Mouse (Mus musculus): ENCODE measurements at regions not wholly inside any gene's neighbourhood (a gene's known extent, or its start where the extent isn't known, plus 50 kb on each side); places are given as distances from the start of the nearest gene placed in this dataset.

DNA sequence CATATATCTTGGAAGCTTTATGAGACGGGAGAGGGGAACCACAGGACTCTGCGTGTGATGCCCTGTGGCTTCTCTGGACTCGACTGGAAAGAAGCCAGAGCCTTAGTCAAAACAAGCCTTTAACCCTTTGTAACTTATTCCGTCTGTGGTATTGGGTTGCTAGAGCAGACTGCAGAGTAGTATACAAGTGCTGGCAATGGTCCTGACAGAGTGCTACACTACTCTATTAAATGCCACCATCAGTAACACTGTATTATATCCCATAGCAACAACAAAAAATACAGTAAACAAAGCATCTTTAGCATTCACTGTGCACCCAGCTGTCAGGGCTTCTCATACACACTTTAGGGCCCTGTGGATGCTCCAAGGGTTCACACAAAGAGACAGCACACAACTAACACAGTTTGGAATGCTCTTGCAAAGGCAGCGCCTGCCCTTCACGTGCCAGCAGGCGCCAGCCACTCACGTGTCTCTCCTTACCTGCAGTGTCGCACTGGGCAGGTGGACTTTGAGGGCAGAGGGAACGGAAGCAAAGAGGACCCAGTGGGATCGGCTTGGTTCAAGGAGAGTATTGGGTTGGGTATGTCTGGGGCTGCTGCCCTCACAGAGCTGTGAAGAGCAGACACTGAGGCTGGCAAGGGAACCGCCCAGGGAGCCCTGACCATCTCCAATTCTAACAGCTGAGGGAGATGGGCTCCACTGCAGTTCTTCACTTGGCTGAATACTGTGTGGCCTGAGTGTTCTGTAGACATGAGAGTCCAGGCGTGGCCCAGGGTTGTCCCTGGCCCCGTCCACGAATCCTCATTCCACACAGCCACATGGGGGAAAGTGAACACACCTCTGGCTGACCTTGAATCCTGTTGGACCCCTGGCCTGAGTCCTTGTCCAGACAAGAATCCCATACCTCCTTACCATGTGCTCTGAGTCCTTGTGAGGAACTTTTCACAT, 130.3 kb upstream of the Zdhhc25 start:
- DNase-seq (ENCODE audit: low read depth in 1 of 2, low spot score in 2 of 2), result no peak

DNA sequence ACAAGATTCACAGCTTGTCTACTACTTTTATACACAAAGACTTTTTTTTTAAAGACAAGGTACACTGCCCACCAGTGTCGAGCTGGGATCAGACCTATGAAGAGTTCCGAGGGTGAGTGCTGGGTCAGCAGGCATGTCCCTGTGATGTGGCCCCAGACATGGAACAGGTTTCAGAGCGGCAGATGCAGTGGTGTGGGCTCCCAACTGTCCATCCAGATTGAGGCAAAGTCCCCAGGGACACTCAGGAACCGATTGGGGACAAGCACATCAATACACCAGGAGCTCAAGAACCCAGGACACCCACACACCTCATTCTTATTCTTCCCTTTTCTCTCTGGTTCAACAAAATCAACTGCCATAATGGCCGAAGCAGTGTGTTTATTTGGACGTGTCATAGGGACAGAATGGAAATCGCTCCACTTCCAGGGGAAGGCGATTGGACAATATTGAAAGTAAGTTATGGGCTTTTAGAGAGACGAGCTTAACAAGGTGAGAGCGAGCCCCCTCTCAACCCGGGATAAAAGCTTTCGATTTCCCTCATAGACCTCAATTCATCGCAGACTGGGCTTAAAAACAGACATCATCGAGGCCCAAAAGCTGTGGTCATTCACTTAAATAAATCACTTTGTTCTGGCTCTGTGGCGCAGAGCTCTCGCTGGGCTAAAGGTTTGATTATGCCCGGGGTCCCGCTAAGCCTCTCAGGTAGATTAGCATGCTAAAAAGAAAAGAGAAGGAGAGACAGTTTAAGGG, 127.6 kb upstream of the Zdhhc25 start:
- no peak for DNase-seq (ENCODE audit: low read depth in 1 of 2, low spot score in 2 of 2)

- no peak for DNase-seq (ENCODE audit: low read depth in 1 of 2, low spot score in 2 of 2)
Observed at GRCm38 (mm10) chr15:88473221-88473620, 126.9 kb upstream of the Zdhhc25 start.

- no peak for DNase-seq (ENCODE audit: low read depth in 1 of 2, low spot score in 2 of 2)
Observed at GRCm38 (mm10) chr15:88483471-88483870, 116.6 kb upstream of the Zdhhc25 start.

DNA sequence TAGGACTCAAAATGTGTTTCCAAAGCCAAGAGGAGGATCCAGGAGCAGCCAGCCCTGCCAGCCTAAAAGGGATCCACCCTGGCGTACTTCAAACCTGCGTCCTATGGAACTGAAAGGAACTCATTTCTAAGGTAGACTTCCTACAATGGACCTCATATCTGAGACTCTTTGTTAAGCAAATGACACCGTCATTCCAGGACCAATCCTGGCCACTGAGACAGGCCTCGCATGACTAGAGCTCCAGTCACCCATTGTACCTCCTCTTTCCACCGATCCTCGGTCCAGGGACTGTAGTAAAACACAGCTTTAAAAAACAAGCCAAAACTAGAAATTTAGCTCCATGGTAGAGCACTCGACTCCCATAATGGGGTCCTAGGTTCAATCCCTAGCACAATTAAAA, 110.4 kb upstream of the Zdhhc25 start:
- DNase-seq (ENCODE audit: low read depth in 1 of 2, low spot score in 2 of 2), result no peak

DNA sequence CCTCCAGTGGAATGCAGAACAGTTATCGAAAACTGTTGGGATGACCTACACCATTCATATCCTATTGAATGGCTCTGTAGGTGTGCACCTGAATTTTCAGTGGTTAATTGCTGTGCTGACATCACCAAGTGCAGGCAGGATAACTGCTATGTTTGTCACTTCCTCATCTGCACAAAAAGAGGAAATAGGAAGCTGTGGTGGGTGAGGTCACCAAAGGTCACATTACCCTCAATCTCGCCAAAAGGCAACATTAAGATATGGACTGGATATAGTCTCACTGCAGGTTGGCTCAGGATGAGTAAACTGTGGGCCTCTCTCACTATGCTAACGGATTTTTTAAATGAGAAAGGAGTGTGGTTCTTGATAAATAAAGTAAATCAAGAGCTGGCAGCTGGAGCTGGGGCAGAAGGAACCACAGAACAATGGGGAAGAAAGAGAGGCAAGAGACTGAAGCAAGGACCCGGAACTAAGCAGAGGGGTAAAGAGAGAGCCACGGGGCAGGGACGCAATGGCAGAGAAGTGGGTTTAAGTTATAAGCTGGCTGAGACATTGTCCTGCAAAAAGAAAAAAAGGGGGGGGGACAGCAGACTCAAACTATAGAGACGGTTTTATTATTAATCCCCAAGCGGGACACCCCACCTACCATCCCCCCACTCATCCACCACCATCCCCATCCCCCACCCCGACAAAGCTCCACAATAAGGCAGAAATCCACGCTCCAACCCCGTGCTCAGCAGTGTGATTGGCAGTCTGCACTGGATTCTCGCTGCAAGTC, 109.6 kb upstream of the Zdhhc25 start:
- peak; percentile 9 to 34 for DNase-seq (ENCODE audit: low read depth in 1 of 2, low spot score in 2 of 2)

DNA sequence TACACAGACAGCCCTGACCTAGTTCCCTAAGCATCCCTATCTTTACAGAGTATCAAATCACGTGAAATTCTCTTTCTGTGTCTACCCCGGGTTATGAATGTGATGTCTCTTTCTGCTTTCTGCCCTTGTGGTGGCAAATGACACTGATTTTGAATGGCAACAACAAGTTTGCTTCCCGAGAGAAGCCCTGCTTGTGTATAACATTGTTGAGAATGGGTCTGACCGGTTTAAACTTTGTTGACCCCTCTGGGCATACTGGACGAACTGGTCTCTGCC, 109.1 kb upstream of the Zdhhc25 start:
- no peak for DNase-seq (ENCODE audit: low read depth in 1 of 2, low spot score in 2 of 2)

GRCm38 (mm10) chr15:88497957-88498356, 102.1 kb upstream of the Zdhhc25 start:
- DNase-seq (ENCODE audit: low read depth in 1 of 2, low spot score in 2 of 2), result no peak

DNA sequence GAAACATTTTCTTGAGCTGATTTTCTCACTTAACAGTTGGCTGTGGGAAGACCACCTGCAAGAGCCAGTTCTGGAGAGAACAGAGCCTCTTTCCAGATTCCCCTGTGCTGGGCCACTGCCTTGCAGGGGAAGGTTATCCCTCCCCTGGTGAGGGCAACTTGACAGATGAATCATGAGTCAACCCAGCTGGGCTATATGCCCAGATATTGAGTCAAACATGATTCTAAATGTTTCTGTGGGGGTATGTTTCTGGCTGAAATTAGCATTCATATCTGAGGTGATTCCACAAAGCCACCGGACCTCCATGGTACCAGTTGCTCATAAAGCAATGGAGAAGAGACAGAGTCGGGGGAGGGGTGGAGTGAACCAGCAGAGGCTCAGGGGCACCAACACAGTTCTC, 97.8 kb upstream of the Zdhhc25 start:
- DNase-seq (ENCODE audit: low read depth in 1 of 2, low spot score in 2 of 2), result no peak

DNA sequence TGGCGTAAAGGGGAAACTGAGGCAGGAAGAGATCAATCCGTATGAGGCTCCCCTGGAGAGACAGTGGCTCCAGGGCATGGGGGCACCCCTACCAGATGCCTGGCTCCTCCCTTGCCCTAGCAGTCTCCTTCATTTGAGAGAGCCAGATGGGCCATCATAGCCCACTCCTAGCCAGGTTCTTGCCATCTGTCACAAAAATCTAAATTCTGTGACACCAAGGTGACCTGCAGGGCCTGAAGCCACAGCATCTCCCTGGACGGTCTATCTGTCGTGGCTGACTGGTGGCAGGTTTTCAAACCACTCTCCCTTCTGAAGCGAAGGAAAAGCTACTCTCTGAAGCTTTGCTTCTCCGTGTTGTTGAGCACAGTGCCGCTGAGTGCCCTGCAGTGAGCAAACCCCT, 96.2 kb upstream of the Zdhhc25 start:
- DNase-seq (ENCODE audit: low read depth in 1 of 2, low spot score in 2 of 2), result no peak

DNA sequence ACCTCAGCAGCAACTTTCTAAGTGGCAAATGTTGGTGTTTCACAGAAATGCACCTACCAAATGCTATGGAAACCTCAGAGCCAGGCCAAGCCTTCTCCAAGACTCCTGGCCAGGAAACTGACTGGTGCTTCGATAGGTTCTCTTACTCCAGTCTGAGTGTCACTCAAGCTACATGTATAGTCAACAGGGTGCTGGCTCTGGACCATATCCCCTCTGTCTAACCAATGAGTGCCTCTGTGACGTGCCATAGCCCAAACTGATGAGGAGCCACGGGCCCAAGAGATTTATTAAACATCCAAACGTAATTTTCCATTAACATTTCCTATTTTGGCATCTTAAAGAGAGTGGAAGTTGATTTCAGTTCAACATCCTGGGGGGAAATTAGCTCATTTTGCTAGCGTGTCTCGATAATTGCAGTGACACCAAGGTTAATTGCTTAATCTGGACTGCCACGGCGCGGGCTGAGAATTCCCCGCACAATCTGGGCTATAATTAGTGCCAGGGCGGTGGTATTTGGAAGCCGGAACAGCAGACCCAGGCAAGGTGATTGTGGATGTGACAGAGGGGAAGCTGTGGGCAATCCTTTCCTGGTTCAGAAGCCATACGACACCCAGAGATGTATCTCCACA, 94.5 kb upstream of the Zdhhc25 start:
- DNase-seq (ENCODE audit: low read depth in 1 of 2, low spot score in 2 of 2), result no peak

GRCm38 (mm10) chr15:88507886-88508285, 92.2 kb upstream of the Zdhhc25 start:
- DNase-seq (ENCODE audit: low read depth in 1 of 2, low spot score in 2 of 2), result no peak

DNA sequence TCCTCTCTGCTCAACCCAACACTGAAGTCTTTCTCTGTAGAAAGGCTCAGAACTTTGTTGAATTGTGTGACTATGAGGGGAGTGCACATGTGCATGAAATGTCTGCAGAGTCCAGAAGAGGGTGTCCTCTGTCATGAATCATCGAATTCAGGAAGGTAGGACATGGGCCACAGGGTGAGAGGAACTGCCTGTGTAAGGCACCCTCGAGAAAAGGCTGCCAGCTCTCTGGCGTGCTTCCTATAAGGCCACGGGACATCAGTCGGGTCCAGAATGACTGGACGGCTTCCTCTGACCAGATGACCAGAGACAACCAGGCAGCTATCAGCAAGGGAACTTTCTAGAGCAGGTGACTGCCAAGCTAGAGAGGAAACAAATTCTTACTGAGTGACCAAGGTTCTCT, 91.1 kb upstream of the Zdhhc25 start:
- no peak for DNase-seq (ENCODE audit: low read depth in 1 of 2, low spot score in 2 of 2)

DNA sequence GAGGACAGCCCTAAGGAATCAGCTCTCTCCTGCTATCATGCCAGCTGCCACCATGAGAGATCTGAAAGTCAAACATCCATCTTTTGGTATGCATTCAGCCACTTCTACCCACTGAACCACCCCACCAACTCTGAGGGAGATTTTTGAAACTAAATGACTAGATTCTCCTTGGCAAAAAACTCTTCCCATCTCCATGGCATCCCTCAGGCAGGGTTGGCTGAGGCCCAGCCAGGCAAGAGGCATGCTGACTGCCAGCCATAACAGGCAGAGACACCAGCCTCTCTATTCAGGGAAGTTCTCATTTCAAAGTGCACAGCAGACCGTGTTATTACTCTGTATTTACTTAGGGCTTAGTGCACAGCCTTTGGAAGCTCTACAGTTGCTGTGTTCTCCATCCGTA, 90.5 kb upstream of the Zdhhc25 start:
- no peak for DNase-seq (ENCODE audit: low read depth in 1 of 2, low spot score in 2 of 2)

GRCm38 (mm10) chr15:88514091-88514490, 86.0 kb upstream of the Zdhhc25 start:
- DNase-seq (ENCODE audit: low read depth in 1 of 2, low spot score in 2 of 2), result no peak

- DNase-seq (ENCODE audit: low read depth in 1 of 2, low spot score in 2 of 2), result no peak
Observed at GRCm38 (mm10) chr15:88531218-88531617, 68.9 kb upstream of the Zdhhc25 start.

GRCm38 (mm10) chr15:88532008-88532407, 68.1 kb upstream of the Zdhhc25 start:
- DNase-seq (ENCODE audit: low read depth in 1 of 2, low spot score in 2 of 2), result no peak

- no peak for DNase-seq (ENCODE audit: low read depth in 1 of 2, low spot score in 2 of 2)
Observed at GRCm38 (mm10) chr15:88533354-88533753, 66.7 kb upstream of the Zdhhc25 start.

- no peak for DNase-seq (ENCODE audit: low read depth in 1 of 2, low spot score in 2 of 2)
Observed at GRCm38 (mm10) chr15:88535516-88535915, 64.6 kb upstream of the Zdhhc25 start.

GRCm38 (mm10) chr15:88537190-88537589, 62.9 kb upstream of the Zdhhc25 start:
- no peak for DNase-seq (ENCODE audit: low read depth in 1 of 2, low spot score in 2 of 2)

GRCm38 (mm10) chr15:88542567-88542966, 57.5 kb upstream of the Zdhhc25 start:
- no peak for DNase-seq (ENCODE audit: low read depth in 1 of 2, low spot score in 2 of 2)
